Mouse (Mus musculus) MN1 (cell line): ENCODE data around the gene Prokr1.
"Not testable (repeated sequence)": the region's sequence is repeated elsewhere in the genome, so short reads cannot be mapped to it uniquely, and the experiment has no call there.

Experiments
- DNase-seq: peaks from one replicate; pipeline ENCODE4 v3.0.0-alpha.2; 2016; ENCODE audit warnings: low spot score

Gene Prokr1

GRCm38 (mm10) chr6:87590394-87591281 is at the start of gene Prokr1:
Prokr1 (minus strand) TSS chr6:87590743.
- peak; percentile 50 for DNase-seq

- DNase-seq, result no peak
These were observed 47.7 kb upstream of the Prokr1 start for GRCm38 (mm10) chr6:87638134-87638660.

- no peak for DNase-seq
These were observed 41.6 kb upstream of the Prokr1 start for GRCm38 (mm10) chr6:87632176-87632575.

- DNase-seq, result not testable (repeated sequence)
These were observed 38.4 kb upstream of the Prokr1 start for GRCm38 (mm10) chr6:87628936-87629335.

- DNase-seq, result no peak
These were observed 32.6 kb upstream of the Prokr1 start for GRCm38 (mm10) chr6:87623151-87623550.

GRCm38 (mm10) chr6:87621281-87621680 is 30.7 kb upstream of the Prokr1 start:
- DNase-seq, result no peak

GRCm38 (mm10) chr6:87618021-87618420 is 27.5 kb upstream of the Prokr1 start:
- no peak for DNase-seq

- peak; percentile 95 for DNase-seq
These were observed 25.1 kb upstream of the Prokr1 start for GRCm38 (mm10) chr6:87615696-87616083.

- DNase-seq, result peak; percentile 87
These were observed 24.5 kb upstream of the Prokr1 start for GRCm38 (mm10) chr6:87614794-87615695.

GRCm38 (mm10) chr6:87599825-87600224 is 9.3 kb upstream of the Prokr1 start:
- DNase-seq, result peak; percentile 82

- no peak for DNase-seq
These were observed 6.7 kb upstream of the Prokr1 start for GRCm38 (mm10) chr6:87597116-87597833.

GRCm38 (mm10) chr6:87594188-87594587 is 3.6 kb upstream of the Prokr1 start:
- no peak for DNase-seq

- no peak for DNase-seq
These were observed 687 bp downstream of the Prokr1 start for GRCm38 (mm10) chr6:87589718-87590393.

- DNase-seq, result no peak
These were observed 6.6 kb downstream of the Prokr1 start for GRCm38 (mm10) chr6:87583991-87584390.

- DNase-seq, result no peak
These were observed 7.3 kb downstream of the Prokr1 start for GRCm38 (mm10) chr6:87583183-87583611.

- DNase-seq, result peak; percentile 51
These were observed 8.1 kb downstream of the Prokr1 start for GRCm38 (mm10) chr6:87582456-87582855.

- DNase-seq, result no peak
These were observed 9.0 kb downstream of the Prokr1 start for GRCm38 (mm10) chr6:87581581-87581980.

GRCm38 (mm10) chr6:87581071-87581470 is 9.5 kb downstream of the Prokr1 start:
- no peak for DNase-seq

- DNase-seq, result no peak
These were observed 12.3 kb downstream of the Prokr1 start for GRCm38 (mm10) chr6:87578247-87578646.

GRCm38 (mm10) chr6:87576648-87577330 is 13.8 kb downstream of the Prokr1 start:
- DNase-seq, result no peak

GRCm38 (mm10) chr6:87571863-87572262 is 18.7 kb downstream of the Prokr1 start:
- not testable (repeated sequence) for DNase-seq
